Mouse (Mus musculus): Measurements from ENCODE around the gene Cdc27. TPM values are rescaled to one million over a fixed set of nuclear protein-coding genes. Genes with fewer than 3 reads are reported as not detected.

Cdc27 gene
- total RNA-seq, 2 experiments from 2014 or later: 48.1 to 60.2 TPM

DNA sequence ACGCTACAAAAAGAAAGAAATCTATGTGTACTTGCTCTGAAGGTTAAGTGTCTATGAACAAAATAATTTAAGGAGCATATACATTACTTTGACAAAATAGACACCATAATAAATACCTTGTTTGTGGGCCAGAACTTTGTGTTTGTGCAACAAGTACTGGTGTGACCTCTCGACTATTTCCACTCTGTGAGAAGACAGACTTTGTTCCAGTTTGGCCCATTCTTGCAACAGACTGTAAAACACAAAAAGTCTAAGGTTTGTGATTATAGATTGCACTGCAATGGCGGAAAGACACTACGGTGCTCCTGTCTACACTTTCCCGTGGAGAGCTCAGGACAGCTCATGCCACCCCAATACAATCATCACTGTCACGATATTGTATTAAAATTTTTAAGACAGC, 24.5 kb downstream of the Cdc27 start:
- no peak for ATAC-seq (replicated peaks; ENCODE audit: low FRiP score, low TSS enrichment, poor library complexity, severe bottlenecking)

- no peak for ATAC-seq (replicated peaks; ENCODE audit: low FRiP score, low TSS enrichment, poor library complexity, severe bottlenecking)
Observed at GRCm38 (mm10) chr11:104512436-104512835, 38.0 kb downstream of the Cdc27 start.

DNA sequence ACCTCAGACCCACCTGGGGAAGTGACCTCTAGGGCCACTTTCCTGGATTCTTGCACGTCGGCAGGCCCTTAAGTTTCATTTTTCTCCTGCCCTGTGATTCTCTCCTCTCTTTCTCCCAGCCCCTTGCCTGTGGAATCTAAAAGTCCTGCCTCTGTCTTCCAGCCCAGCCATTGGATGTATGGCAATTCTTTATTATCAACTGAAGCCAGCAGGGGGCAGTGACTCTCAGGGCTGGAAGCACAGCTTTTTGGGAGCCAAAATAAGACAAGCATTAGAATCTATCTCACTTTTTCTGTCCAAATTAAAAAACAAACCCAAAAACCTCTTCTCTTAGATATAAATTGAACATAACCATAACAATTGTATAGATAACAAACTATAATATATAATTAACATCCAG, 39.8 kb downstream of the Cdc27 start:
- peak; percentile 73; the same call in 1 of the 2 replicates for ATAC-seq (replicated peaks; ENCODE audit: low FRiP score, low TSS enrichment, poor library complexity, severe bottlenecking)

DNA sequence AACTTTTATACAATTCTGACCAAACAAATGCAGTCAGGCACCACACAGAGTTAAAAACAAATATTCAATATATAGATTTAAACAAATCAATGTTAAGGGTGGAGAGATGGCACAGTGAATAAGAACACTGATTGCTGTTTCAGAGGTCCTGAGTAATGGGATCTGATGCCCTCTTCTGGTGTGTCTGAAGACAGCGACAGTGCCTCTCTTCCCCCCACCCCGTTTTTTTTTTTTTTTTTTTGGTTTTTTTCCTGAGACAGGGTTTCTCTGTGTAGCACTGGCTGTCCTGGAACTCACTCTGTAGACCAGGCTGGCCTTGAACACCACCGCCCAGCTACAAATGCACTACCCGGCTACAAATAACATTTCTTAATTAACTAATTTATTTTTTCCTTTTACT, 42.0 kb downstream of the Cdc27 start:
- no peak for ATAC-seq (replicated peaks; ENCODE audit: low FRiP score, low TSS enrichment, poor library complexity, severe bottlenecking)

- ATAC-seq (replicated peaks; ENCODE audit: low FRiP score, low TSS enrichment, poor library complexity, severe bottlenecking): no peak
Observed at GRCm38 (mm10) chr11:104488292-104488691, 62.1 kb downstream of the Cdc27 start.

DNA sequence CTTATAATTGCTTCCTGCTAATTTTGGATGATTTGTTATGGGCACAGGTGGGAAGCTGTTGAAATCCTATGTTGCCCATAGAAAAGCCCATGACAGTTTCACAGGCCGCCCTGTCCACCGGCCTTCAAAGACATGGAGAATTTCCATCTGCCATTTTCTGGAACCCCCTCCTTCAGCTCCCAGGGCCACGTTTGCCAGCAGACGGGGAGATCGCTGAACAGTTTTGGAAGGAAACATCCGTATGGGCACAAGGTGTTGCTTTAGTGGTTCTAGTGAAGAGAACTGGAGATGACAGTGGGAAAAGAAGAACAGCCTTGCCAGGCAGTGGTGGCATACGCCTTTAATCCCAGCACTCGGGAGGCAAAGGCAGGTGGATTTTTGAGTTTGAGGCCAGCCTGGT, 68.4 kb downstream of the Cdc27 start:
- no peak for ATAC-seq (replicated peaks; ENCODE audit: low FRiP score, low TSS enrichment, poor library complexity, severe bottlenecking)

DNA sequence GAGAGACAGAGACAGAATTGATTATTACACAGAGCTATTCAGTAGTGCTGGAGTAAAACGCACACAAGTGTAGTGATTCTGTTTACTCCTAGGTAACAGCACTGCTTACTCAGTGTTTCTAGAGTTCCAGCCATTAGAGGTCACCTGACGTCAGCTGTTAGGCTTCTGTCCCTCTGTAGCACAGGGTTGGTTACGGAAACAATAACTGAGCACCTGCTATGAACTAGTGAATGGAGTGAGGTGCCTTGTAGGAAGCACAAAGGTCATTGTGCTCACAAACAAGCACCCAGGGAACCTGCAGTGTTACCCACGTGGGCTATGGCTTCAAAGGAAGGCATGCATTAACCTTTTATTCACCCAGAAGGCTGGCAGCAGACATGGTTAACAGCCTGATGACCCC, 70.9 kb downstream of the Cdc27 start:
- ATAC-seq (replicated peaks; ENCODE audit: low FRiP score, low TSS enrichment, poor library complexity, severe bottlenecking): no peak

DNA sequence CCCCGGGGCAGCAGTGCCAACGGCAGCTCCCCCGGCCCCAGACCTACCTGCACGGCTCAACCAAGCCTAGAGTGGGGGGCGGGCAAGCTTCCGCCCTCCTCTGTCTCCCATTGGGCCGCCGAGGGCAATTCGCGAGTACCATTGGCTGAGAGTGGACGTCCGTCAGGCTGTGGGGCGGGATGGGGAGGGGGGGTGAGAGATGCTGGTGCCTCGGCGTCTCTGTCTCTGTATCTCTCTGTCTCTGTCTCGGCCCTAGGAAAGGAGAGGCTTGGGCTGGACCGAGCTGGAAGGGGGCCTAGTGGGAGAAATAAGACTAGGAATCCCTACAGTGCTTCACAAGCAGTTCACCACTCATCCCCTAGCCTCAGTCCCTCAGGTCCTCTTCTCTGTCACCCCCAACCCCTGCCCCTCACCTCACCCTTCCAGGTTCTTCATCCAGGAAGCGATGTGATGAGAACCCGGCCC, 81.0 kb downstream of the Cdc27 start:
- peak; percentile 100 for ATAC-seq (replicated peaks; ENCODE audit: low FRiP score, low TSS enrichment, poor library complexity, severe bottlenecking)

DNA sequence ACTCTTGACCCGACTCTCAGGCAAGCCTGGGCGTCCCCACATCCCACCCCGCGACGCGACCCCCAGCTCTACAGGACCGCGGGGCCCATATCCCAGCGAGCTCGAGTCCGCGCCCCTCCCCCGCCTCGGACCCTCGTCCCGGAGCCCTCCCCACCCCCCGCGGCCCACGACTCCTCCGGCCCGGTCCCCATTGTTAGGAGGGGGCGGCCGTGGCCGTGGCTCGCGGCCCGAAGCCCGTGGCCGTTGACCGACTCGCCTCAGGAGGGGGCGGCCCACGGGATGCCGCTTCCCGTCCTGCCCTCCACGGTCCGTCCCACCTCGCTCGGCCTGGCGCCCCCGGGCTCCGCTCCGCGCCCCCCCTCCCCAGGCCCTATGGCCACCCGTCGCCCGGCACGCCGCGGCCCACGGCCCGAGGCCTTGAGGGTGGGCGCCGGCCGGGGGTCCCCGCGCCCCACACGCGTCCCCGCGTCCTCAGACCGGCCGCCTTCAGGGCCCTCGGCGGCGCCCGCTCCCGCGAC, 81.6 kb downstream of the Cdc27 start, which contains the start of gene Kansl1:
Gene Kansl1 (minus strand): TSS at position 111 of the 518 bp plus-strand sequence.
- ATAC-seq (replicated peaks; ENCODE audit: low FRiP score, low TSS enrichment, poor library complexity, severe bottlenecking): no peak

DNA sequence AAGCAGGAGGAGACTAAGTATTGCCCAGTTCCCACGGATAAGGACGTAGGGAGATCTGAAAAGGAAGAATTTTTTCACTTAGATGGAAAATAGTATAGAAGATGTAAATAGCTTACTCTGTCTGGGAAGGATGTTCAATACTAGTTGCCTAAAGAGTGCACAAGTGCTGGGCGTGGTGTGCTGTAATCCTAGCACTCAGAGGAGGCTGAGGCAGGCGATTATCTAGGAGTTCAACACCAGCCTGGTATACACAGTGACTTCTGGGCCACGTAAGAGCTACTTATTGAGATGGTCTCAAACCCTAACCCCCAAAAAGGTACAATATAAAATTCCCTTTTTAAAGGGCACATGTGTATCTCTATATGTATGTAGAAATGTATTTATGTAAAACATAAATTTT, 82.7 kb downstream of the Cdc27 start:
- ATAC-seq (replicated peaks; ENCODE audit: low FRiP score, low TSS enrichment, poor library complexity, severe bottlenecking): peak; percentile 64; the same call in 1 of the 2 replicates

DNA sequence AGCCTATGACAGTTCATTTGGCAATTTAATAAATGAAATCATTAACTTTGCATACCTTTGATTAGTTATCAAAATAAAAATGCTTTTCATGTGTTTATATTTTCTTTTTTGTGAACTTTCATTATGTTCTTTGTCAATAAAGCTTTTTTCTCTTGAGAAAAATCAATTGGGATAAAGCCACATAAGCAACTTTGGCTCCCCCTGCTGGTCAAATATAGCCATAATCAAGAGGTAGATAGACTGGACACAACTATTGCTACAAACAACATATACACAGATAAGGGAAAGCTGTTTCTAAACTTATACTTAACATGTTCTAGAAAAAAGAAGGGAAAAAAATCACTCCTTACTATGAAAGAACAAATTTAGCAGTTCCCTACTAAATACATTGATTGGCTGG, 88.9 kb downstream of the Cdc27 start:
- peak; percentile 73; the same call in 1 of the 2 replicates for ATAC-seq (replicated peaks; ENCODE audit: low FRiP score, low TSS enrichment, poor library complexity, severe bottlenecking)

- no peak for ATAC-seq (replicated peaks; ENCODE audit: low FRiP score, low TSS enrichment, poor library complexity, severe bottlenecking)
Observed at GRCm38 (mm10) chr11:104459671-104460070, 90.7 kb downstream of the Cdc27 start.

DNA sequence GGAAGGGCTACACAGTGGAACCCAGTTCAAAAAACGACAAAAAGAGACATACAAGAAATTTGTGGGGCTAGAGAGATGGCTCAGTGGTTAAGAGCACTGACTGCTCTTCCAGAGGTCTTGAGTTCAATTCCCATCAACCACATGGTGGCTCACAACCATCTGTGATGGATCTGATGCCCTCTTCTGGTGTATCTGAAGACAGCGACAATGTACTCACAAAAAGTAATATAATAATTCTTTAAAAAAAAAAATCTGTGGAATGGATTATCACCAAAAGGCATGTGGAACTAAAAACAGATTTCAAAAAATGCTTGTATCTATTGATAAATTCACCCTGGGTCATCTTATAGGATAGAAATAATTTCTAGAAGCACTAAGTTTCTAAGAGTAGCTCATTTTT, 91.9 kb downstream of the Cdc27 start:
- no peak for ATAC-seq (replicated peaks; ENCODE audit: low FRiP score, low TSS enrichment, poor library complexity, severe bottlenecking)

Other genes starting within 250 kb of the Cdc27 start
- gene Kansl1, start 81.8 kb downstream of the Cdc27 start, total RNA-seq (2014; fragmentation: Nextera tagmentation): 46.2 and 51.1 TPM in 2 replicates
- gene Kansl1, start 81.8 kb downstream of the Cdc27 start, total RNA-seq (2017): 22.2 and 26.8 TPM in 2 replicates
- 1.4 and 2.5 TPM in 2 replicates for gene Myl4, start within 50 bp of the Cdc27 start, total RNA-seq (2014; fragmentation: Nextera tagmentation)
- not detected in 2 replicates for gene Myl4, start within 50 bp of the Cdc27 start, total RNA-seq (2017)
- 0.52 and 0.94 TPM in 2 replicates for gene Itgb3, start 57.4 kb upstream of the Cdc27 start, total RNA-seq (2014; fragmentation: Nextera tagmentation)
- 2.6 and 3.6 TPM in 2 replicates for gene Itgb3, start 57.4 kb upstream of the Cdc27 start, total RNA-seq (2017)
- not detected in 2 replicates for gene Gm11639, start 135.1 kb upstream of the Cdc27 start, total RNA-seq (2014; fragmentation: Nextera tagmentation)
- gene Gm11639, start 135.1 kb upstream of the Cdc27 start, total RNA-seq (2017): not detected in 2 replicates

Measured in megakaryocyte-erythroid progenitor cell, adult 5-6 weeks (primary cell).